Mouse (Mus musculus): ENCODE results near the gene Sphk1. TPM values are rescaled to one million over a fixed set of nuclear protein-coding genes. Genes with fewer than 3 reads are reported as not detected.

Gene Sphk1
- polyA plus RNA-seq (2017; shearing (Covaris generic)) = 1 to 10 TPM in 1 of 2 experiments, under 1 TPM in 1; 0.16 to 2.7 TPM

DNA sequence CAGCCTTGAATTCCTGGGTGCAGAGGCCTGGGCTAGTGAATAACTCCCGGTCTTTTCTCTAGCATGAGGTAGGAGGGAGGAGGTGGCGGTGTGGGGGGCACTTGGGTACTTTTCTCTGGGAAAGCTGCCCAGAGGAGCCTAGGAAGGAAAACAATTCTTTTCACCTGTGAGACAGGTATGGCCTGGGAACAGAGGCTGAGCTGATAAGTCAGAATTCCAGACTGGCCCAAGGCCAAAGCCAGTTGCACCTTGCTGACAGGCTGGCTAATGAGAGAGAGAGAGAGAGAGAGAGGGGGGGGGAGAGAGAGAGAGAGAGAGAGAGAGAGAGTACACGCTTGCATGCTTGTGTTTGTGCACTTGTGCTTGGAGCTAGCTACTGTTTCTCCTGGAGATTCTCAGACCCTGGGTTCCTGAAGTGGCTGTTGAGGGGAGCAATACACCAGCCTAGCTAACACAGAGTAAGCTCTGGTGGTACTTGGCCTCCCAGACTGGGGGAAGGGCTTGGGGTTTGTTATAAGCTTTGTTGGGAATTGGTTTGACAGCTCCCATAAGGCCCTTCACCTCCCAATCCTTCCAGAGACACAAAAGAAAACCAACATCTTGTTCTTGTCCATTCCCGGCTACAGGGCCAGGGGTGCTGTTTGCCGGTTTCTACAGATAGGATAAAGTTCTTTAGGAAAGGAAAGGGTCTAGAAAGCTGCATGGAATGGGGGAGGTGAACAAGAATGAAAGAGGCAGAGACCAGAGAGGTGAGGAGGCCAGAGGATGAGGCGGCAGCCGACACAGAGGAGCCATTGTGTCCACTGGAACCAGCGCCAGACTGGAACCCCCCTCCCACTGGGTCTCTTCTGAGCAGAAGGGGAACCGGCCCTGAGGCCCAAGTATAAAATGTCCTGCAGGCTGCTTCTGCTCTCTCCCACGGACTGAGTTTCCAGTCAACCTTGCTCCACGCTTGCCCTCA lies at the start of gene Sphk1:
TSS of gene Sphk1 (plus strand) at position 739 of the 961 bp plus-strand sequence.

GRCm38 (mm10) chr11:116493795-116494252 lies 36.9 kb upstream of the Sphk1 start, which contains the start of gene Prpsap1:
Gene Prpsap1, minus strand, starts transcription at chr11:116494202.

GRCm38 (mm10) chr11:116581376-116581814 lies 50.7 kb downstream of the Sphk1 start, which contains the start of gene Ube2o:
Gene Ube2o, minus strand, starts transcription at chr11:116581447.

Other genes with a start within 250 kb of the Sphk1 start
- gene Galr2, start 250.0 kb upstream of the Sphk1 start, polyA plus RNA-seq (2017; shearing (Covaris generic)) = not detected
- 10 to 100 TPM; 67.5 to 84.3 TPM for gene Exoc7, start 223.7 kb upstream of the Sphk1 start, polyA plus RNA-seq (2017; shearing (Covaris generic))
- gene Foxj1, start 195.5 kb upstream of the Sphk1 start, polyA plus RNA-seq (2017; shearing (Covaris generic)) = not detected
- 10 to 100 TPM in 1 of 2 experiments, 1 to 10 TPM in 1; 7.8 to 15.0 TPM for gene Rnf157, start 117.9 kb upstream of the Sphk1 start, polyA plus RNA-seq (2017; shearing (Covaris generic))
- 10 to 100 TPM; 55.9 to 58.9 TPM for gene Ubald2, start 96.8 kb upstream of the Sphk1 start, polyA plus RNA-seq (2017; shearing (Covaris generic))
- under 1 TPM in 1 of 2 experiments, not detected in 1; 0.50 TPM for gene Qrich2, start 64.7 kb upstream of the Sphk1 start, polyA plus RNA-seq (2017; shearing (Covaris generic))
- gene Prpsap1, start 36.7 kb upstream of the Sphk1 start, polyA plus RNA-seq (2017; shearing (Covaris generic)) = 100 to 1,000 TPM; 138 to 145 TPM
- gene Ube2o, start 50.5 kb downstream of the Sphk1 start, polyA plus RNA-seq (2017; shearing (Covaris generic)) = 10 to 100 TPM in 1 of 2 experiments, 1 to 10 TPM in 1; 7.7 to 10.1 TPM
- not detected for gene Aanat, start 55.5 kb downstream of the Sphk1 start, polyA plus RNA-seq (2017; shearing (Covaris generic))
- 10 to 100 TPM; 11.4 to 23.4 TPM for gene Rhbdf2, start 96.1 kb downstream of the Sphk1 start, polyA plus RNA-seq (2017; shearing (Covaris generic))
- gene Prcd, start 122.6 kb downstream of the Sphk1 start, polyA plus RNA-seq (2017; shearing (Covaris generic)) = under 1 TPM in 1 of 2 experiments, not detected in 1; 0.82 TPM
- under 1 TPM in 1 of 2 experiments, not detected in 1; 0.16 TPM for gene Cygb, start 123.4 kb downstream of the Sphk1 start, polyA plus RNA-seq (2017; shearing (Covaris generic))
- 1 to 10 TPM in 1 of 2 experiments, under 1 TPM in 1; 0.48 to 3.9 TPM for gene St6galnac1, start 244.6 kb downstream of the Sphk1 start, polyA plus RNA-seq (2017; shearing (Covaris generic))

Data from inflammation-experienced regulatory T-cells (primary cell).